In genomic region chr5:110468296-110468695, GRCm38 (mm10) we compare ENCODE assay signal across 15 mouse cellular contexts. TPM values are rescaled to one million over a fixed set of nuclear protein-coding genes. Genes with fewer than 3 reads are reported as not detected.
DNase-seq lines count a peak whose midpoint lies in the region; ATAC-seq and TF ChIP-seq lines count a peak whose summit lies in the region.
"Had no signal": no experiment of that assay in that cellular context is flagged by ENCODE, and none has a peak within 500 bp of the region (broad histone marks: within the 10 kb centered on the region; RNA-seq: fewer than 3 reads in every experiment).

No protein-coding gene starts in this region.

- H3K9ac ChIP-seq in hindbrain, postnatal 0 days (replicated peaks; ENCODE audit: low read length), result no peak overlapping the region
- H3K9ac ChIP-seq: heart, embryonic 13.5 days; neural tube, embryonic 15.5 days had no signal

- ATAC-seq in hindbrain, postnatal 0 days, result peak; percentile 27; the same call in 1 of the 2 replicates

- H3K4me1 ChIP-seq in hindbrain, postnatal 0 days (ENCODE audit: insufficient read depth, low read length), result peaks cover 19% of the 10 kb centered on the region
- H3K4me1 ChIP-seq in hindbrain, embryonic 10.5 days (replicated peaks), result peaks cover 52% of the 10 kb centered on the region
- H3K4me1 ChIP-seq: heart, embryonic 13.5 days had no signal

- no peaks in the 10 kb centered on the region for H3K9me3 ChIP-seq in hindbrain, postnatal 0 days (ENCODE audit: low read length)
- H3K9me3 ChIP-seq in hindbrain, embryonic 10.5 days, result no peaks in the 10 kb centered on the region
- H3K9me3 ChIP-seq: heart, embryonic 13.5 days; neural tube, embryonic 15.5 days had no signal

- H3K27ac ChIP-seq in hindbrain, postnatal 0 days, result no peak overlapping the region
- H3K27ac ChIP-seq in hindbrain, embryonic 10.5 days, result no peak overlapping the region
- H3K27ac ChIP-seq: heart, embryonic 13.5 days; neural tube, embryonic 15.5 days had no signal

- no peaks in the 10 kb centered on the region for H3K27me3 ChIP-seq in hindbrain, postnatal 0 days (ENCODE audit: insufficient read depth, low read length)
- H3K27me3 ChIP-seq in hindbrain, embryonic 10.5 days (ENCODE audit: insufficient read depth, poor library complexity, severe bottlenecking), result peaks cover 31% of the 10 kb centered on the region
- H3K27me3 ChIP-seq: neural tube, embryonic 15.5 days had no signal

- no peaks in the 10 kb centered on the region for H3K36me3 ChIP-seq in hindbrain, postnatal 0 days (ENCODE audit: insufficient read depth, low read length)
- no peaks in the 10 kb centered on the region for H3K36me3 ChIP-seq in hindbrain, embryonic 10.5 days
- H3K36me3 ChIP-seq: heart, embryonic 13.5 days; neural tube, embryonic 15.5 days had no signal

- no peak overlapping the region for H3K4me3 ChIP-seq in hindbrain, postnatal 0 days (ENCODE audit: low read length)
- no peak overlapping the region for H3K4me3 ChIP-seq in hindbrain, embryonic 10.5 days
- H3K4me3 ChIP-seq: heart, embryonic 13.5 days; neural tube, embryonic 15.5 days had no signal

- H3K4me2 ChIP-seq in hindbrain, postnatal 0 days (ENCODE audit: low read depth, low read length), result no peak overlapping the region
- H3K4me2 ChIP-seq: heart, embryonic 13.5 days; liver, embryonic 11.5 days; neural tube, embryonic 15.5 days had no signal

- TF ChIP-seq CTCF in hindbrain, postnatal 0 days (IDR thresholded peaks at IDR 0.05; ENCODE audit: low read depth), result no peak

- WGBS in hindbrain, postnatal 0 days, result 38% methylated on average over 4 of the region's 4 CpGs
- WGBS in hindbrain, embryonic 10.5 days, result 86% methylated on average over 4 of the region's 4 CpGs

- DNase-seq in cerebellum, adult 9-10 months, result peak; percentile 23
- DNase-seq in cerebellum, postnatal 36 days, result no peak
- peak; percentile 61 for DNase-seq in hindbrain, postnatal 0 days (ENCODE audit: low spot score)
- no peak for DNase-seq in hindbrain, embryonic 10.5 days (ENCODE audit: low spot score)
- peak; percentile 33 for DNase-seq in lung, postnatal 36 days
- no peak for DNase-seq in lung, postnatal 14 days
- DNase-seq in kidney, postnatal 36 days, result peak; percentile 64 to 72
- DNase-seq in embryo, embryonic 10.5 days (ENCODE audit: low spot score), result no peak
- DNase-seq: adrenal gland, postnatal 36 days; embryo, embryonic 11 days; gastrocnemius, postnatal 25 days; heart, postnatal 4 days had no signal

RNA-seq across cellular contexts. Expression of gene Fbrsl1, which starts 20.0 kb away (rescaled TPM):
- 38.0 and 41.1 TPM in 2 replicates for total RNA-seq in hindbrain, postnatal 0 days (2014; rRNA removed)
- polyA plus RNA-seq in hindbrain, postnatal 0 days (2015; fragmentation: Nextera tagmentation; extraction: Ambion mirVana), result 15.4 and 18.8 TPM in 2 replicates
- 14.9 and 19.2 TPM in 2 replicates for polyA plus RNA-seq in hindbrain, embryonic 10.5 days (2016; fragmentation: Nextera tagmentation; extraction: Ambion mirVana)

Comparison
In these comparisons a context has a peak if more than half of its experiments do, and no peak if none do; other contexts are left out.
1. DNase-seq: peak in cerebellum, adult 9-10 months (single experiment), hindbrain, postnatal 0 days (single experiment), lung, postnatal 36 days (single experiment) and kidney, postnatal 36 days (2 of 2); none in cerebellum, postnatal 36 days (0 of 2), hindbrain, embryonic 10.5 days (single experiment), lung, postnatal 14 days (single experiment) and embryo, embryonic 10.5 days (single experiment).